Mouse (Mus musculus): ENCODE results near the gene Gm47429. TPM values are rescaled to one million over a fixed set of nuclear protein-coding genes. Genes with fewer than 3 reads are reported as not detected.

Gm47429 gene
- not detected in 4 replicates for total RNA-seq (2023; ENCODE audit: inconsistent age)

DNA sequence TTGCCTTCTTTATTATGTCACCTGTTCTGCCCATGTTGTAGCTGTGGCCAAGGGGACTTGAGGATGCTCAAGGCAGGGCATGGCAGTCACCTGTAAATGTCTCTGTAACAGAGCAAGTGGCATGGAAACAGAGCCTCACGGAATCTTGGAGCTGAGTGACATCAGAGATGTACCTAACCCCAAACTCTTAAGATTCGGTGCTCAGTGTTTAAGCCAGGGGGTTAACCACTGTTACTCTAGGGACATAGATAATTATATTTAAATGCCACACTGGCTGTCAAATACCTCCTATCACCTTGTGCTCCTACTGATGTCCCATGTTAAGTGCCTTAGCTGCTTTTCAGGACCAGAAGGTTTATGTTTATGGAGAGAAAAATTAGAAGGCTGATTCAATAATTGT is at the start of gene Gm47429:
Gm47429 (minus strand) TSS at position 101 of the 400 bp plus-strand sequence.

DNA sequence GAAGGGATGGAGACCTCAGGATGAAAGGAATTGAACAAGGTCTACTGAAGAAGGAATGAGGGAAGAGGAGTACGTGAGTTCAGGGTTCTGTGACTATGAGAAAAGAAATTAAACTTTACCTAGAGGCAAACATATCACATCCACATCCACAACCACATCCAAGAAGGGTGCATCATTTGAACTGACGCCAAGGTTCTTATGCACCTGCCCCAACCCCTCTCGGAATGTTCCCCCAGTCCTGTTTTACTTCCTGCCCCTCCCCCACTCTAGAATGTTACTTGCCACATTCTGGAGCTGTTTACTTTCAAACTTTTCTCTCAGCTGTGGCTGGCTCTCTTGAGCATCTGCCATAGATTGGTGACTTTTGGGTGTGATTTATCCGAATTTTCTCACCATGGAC is 23.3 kb upstream of the Gm47429 start, which contains the start of gene Nutm2:
Nutm2 (plus strand) TSS at position 301 of the 400 bp plus-strand sequence.

DNA sequence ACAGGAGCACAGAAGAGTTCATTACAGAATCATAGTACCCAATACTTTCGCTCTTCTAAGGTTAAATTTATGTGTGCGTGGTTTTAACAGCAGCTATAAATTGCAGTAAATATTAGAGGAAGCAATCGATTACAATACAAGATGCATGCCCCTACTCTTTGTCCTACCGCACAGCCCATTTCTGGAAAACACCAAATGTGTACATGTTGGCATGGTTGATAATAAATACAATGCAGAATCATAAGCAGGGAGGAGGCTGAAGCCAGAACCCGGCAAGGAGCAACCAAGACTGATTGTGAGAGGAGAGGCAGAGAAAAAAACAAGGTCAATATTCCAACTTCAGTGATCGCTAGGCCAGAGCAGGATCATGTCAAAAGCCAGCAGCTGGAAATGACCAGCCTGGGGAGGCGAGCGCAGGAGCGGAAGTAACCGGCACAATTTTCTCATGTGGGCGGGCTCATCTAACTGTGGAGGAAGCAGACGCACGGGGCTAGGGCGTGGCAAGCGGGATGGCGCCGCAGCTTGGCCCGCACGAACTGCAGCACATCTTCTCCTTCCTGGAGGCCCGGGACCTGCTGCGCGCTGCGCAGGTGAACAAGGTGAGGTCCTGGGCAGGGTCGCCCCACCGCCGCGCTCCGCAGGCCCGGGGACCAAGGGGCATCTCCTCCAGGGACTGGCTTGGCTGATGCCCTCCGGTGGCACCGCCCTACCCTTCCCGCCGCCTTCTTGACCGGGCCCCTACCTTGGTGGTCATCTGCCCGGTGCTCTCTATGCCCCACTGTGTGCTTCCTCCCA is 26.1 kb downstream of the Gm47429 start, which contains the start of gene Fbxw17:
Fbxw17 (plus strand) TSS at position 476 of the 795 bp plus-strand sequence.

Other genes with a start within 250 kb of the Gm47429 start
- gene Gm906, start 193.6 kb downstream of the Gm47429 start, total RNA-seq (2023; ENCODE audit: inconsistent age), result not detected in 4 replicates
- 7.6 to 10.4 TPM (median 9.2 TPM) in 4 replicates for gene Fbxw17, start 26.0 kb downstream of the Gm47429 start, total RNA-seq (2023; ENCODE audit: inconsistent age)
- gene Nutm2, start 23.4 kb upstream of the Gm47429 start, total RNA-seq (2023; ENCODE audit: inconsistent age), result not detected in 4 replicates
- gene Gm904, start 199.3 kb upstream of the Gm47429 start, total RNA-seq (2023; ENCODE audit: inconsistent age), result not detected in 4 replicates

Measured in B cell, adult (primary cell).